Mouse (Mus musculus): ENCODE data around the gene Dst.

DNA sequence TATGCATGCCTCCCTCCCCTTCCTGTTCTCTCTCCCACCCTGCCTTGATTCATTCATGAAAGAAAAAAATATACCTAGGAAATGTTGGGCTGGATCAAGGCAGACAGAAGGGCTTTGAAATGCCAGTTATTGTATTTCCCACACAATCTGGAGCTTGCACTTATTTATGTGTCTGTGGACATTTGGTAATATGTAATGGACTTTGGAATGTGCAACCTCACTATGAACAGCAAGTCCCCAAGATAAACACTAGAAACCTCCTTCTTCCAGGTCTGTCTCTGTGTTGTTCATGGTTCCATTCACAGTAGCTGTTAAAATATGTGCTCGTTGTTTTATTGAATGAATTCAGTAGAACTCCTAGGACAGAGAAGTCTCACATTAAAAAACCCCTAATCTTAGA, 153.8 kb downstream of the Dst start:
- TF ChIP-seq CTCF (IDR thresholded peaks at IDR 0.05; ENCODE audit: low read depth) (no peak), EP300 (IDR thresholded peaks at IDR 0.05; ENCODE audit: low read depth) (no peak)

Data from heart, postnatal 0 days (tissue).